Mouse (Mus musculus) CD4-positive helper T cell, adult 2 months (primary cell): Measurements from ENCODE around the gene A830031A19Rik.
A peak's percentile ranks its signal among the peaks of the same experiment; 100 is the strongest.

Experiments
- DNase-seq: peaks from one replicate; pipeline ENCODE4 v3.0.0-alpha.2; 2012; ENCODE audit warnings: low read depth, missing footprints, low spot score

Gene A830031A19Rik

DNA sequence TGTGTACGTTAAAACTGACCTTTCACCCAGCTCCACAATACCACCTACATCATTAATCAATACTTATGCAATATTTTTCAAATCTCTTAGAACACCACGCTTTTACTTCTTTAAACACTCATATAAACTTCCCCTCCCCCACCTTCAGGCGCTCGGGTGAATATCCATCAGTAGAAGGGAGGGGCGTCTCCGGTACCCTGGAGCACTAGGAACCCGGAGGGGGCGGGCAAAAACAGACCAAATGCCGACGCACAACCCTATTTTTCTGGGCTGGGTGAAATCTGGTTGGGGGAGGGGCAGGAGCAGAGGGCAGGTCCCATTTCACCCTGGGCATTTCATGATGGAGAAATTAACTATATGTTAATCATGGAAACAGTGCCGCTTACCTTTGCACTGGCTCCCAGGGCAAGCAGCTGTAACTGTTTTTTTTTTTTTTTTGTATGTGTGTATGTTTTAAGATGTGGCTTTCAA is at the start of gene A830031A19Rik:
TSS of gene A830031A19Rik (minus strand) at position 421 of the 471 bp plus-strand sequence.
- peak; percentile 5 for DNase-seq

DNA sequence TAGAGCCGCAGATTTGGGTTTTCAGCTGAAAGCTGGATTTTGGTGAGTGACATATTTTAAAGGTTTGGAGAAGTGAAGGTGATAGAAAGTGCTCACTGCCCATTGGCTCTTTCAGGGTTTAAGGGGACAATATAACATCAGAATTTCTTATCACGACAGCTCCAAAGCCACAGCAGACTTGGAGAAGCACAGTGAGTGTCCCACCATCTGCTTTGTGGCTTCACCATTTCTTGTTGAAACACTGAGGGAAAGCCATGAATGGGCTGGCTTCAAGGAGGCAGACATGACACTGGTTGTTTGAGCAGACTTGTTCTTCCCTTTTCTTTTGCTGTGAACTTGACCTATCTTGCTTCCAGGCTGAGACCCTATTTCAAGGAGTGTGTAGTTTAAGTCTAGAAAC is 49.1 kb upstream of the A830031A19Rik start:
- no peak for DNase-seq

DNA sequence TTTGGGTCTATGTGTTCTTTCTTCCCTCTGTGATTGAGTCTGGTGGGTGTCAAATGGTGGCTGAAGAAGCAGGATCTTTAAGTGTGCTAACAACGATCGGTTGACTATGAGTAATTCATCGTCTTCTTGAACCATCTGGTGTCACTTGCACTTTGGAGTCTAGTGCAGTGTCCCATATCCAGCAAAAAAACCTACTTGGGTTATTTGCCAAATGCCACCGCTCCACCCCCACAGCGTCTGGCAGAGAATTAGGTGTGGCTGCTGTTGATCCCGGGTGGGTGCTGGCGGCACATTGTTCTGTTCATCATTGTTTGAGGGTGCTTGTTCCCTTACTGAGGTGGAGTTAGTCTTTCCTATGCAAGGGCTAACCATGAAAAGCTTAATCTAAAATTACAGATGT is 48.0 kb upstream of the A830031A19Rik start:
- DNase-seq, result no peak

DNA sequence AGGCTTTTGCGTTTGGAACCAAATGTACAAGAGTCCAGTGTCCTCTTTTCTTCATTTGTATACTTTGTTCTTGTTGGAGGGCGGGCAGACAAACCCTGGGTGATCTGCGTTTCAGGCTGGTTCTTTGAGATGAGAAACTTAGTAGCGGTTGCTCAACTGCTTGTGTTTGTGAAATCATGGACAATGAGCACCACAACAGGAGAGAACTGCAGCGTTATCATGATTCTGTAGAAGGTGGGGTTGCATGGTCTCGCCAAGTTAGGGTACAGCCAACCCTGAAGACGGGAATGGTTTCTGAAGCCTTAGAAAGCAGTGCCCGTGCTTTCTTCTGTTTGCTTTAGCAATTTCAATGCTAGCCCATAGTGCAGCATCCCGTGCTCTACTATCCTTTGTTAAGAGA is 46.3 kb upstream of the A830031A19Rik start:
- no peak for DNase-seq

DNA sequence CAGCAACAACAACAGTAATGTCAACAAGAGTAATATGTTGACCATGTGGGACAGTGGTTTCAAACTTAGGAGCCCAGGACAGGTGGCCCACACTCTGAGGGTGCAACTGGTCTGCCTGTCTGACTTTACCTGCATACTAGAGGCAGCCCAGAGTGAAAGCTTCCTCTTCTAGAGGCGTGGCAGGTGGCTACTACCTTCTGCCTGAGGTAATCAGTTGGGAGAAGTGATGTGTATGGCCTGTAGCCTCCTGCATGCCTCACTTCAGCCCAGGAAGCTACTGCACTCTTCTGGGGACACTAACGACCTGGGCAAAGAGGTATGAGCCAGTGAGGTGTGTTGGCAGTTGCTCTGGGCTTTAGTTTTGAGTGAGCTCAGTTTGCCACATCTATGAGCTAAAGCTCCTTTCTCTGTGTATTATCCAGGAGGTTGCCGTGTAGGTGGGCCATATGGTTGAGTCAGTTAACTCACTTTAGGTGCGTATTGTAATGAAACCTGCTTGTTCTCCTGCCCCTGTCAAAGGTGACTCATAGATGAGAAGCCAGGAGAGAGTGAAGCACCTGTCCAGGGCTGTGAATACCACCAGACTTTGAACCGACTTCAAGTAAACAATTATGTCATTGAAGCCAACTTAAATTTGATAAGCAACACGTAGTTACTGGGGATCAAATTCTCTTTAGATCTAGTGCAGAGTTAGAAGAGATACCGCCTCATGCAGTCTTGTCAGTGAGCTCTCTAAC is 41.9 kb upstream of the A830031A19Rik start:
- DNase-seq, result no peak

DNA sequence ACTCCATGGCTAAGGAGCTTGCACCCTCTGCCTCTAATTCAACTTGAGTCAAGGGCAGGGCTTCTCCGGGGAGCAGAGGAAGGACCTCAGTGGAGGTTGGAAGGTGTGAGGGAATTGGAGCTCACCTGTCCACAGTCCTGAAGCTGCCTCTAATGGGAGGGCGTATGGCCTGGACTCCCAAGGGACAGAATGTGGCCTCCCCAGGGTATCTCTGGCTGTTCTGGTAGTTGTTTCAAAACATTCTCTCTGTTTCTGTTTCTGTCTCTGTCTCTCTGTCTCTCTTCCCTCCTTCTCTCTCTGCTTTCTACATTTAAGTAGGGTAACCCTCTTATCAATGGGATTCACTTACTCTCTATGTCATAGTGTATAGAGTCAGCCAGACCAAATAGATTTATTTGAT is 41.2 kb upstream of the A830031A19Rik start:
- DNase-seq, result no peak

DNA sequence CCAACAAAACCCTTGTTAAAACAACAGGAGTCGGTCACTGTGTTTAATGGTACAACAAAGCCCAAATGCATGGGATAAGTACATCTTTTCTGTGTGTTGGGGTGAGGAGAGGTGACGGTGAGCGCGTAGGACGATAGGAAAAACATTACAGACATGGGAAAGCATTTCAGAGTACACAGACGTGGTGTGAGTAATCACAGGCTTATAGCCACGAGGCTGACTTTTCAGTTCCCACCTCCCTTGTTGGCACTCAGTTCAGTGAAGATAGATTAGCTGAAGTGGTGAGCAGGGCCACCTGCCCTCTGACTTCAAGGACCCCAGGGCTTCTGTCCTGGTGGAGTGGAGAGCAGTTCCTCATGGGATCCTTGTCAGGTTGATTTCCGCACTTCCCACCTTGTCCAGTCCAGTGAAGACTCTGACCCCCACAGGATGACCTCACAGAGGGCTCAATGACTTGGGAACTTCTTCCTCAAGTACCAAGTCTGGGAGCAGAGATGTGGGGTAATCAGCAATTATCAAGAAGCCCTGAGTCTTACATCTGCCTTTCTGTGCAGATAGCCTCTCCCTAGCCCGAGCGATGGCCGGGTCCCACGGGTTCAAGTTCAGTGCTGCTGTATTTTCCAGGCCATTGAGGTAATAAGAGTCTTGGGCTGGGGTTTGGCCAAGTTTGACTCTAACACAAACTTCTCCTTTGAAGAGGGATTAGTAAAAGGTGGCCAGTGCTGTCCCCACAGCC is 40.3 kb upstream of the A830031A19Rik start:
- DNase-seq, result no peak

DNA sequence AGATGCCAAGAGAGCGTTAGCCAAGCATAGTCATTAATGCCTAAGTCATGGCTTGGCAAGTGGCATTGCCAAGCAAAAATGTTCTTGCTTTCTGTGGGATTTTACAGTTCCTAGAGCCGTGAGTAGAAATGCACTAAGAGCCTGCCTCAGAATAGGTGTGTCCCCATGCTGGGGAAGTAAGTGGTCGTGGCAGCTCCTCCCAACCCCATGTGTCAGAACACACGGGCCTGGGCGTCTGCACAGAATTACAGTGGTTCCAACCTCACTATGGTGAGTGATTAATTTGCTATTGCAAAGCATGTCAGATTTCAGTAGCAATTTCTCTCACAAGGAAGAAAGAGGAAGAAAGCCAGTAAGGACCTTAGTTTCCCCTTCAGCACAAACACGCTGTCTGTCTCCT is 36.9 kb upstream of the A830031A19Rik start:
- DNase-seq, result no peak

DNA sequence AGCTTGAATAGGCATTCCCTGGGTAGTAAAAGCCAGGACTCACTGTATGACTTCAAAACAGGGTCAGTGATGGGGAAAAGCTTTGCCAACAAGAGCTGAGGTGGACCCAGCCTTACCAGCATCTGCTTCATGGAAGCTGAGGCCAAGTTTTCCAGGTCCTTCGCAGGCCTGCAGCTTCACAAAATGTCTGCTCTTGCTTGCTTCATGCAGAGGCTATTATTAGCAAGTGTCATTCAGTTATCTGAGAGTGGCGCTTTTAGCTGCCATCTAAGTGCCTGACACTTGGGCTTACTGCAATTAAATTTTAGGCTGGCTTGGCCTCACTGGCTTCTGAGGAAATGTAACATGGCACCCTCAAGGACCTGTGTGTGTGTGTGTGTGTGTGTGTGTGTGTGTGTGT is 35.3 kb upstream of the A830031A19Rik start:
- no peak for DNase-seq

DNA sequence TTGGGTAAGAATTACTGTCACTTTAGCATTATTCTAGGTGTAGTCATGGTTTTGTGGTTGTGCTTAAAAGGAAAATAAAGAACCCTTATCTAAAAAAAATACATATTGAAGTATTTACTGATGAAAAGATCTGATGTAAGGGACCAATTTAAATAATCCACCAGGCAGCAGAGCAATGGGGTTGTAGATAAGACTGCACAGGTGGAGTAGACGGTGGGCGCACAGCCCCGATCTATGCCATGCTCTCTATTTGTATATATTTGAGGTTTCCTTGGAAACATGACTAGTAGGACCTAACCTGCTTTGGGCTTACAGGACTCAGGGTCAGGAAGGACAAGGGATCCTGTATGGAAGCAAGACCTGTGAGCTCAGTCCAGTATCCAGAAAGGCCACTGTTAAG is 34.5 kb upstream of the A830031A19Rik start:
- no peak for DNase-seq

DNA sequence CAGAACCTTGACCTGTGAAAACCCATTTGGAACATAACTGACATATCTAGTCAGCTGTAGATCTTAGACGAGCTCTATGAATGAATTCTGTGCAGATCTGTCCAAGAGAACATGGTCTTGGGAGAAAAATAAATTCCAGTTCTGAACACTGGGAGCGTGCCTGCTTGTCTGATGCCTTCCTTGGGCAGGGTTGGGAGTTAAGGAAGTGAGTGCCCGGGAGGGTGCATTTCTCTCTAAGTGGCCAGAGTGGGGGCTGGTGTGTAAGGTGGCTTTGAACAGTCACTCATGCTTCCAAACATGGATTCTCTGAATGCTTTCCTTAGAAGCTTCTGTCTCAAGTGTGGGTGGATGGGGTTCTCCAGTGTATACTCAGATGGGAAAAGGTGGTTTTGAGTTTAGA is 34.1 kb upstream of the A830031A19Rik start:
- no peak for DNase-seq

DNA sequence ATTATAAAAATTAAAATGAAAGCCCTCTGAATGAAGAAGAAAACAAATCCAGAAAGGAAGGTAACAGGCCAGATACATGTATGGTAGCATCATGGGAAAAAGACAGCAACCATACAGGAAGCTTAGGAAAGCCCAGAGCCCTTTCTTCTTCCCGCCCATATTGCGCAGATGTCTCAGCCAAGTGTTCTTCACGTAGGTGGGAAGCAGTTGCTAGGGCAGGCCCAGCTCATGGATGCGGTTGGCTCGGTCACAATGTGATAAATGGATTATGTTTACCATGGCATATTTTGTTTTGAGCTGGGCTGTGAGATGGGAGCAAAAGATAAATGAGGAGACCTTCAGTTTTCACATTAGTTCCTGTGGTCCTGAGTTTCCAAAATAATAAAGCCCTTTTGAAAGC is 32.6 kb upstream of the A830031A19Rik start:
- DNase-seq, result no peak

DNA sequence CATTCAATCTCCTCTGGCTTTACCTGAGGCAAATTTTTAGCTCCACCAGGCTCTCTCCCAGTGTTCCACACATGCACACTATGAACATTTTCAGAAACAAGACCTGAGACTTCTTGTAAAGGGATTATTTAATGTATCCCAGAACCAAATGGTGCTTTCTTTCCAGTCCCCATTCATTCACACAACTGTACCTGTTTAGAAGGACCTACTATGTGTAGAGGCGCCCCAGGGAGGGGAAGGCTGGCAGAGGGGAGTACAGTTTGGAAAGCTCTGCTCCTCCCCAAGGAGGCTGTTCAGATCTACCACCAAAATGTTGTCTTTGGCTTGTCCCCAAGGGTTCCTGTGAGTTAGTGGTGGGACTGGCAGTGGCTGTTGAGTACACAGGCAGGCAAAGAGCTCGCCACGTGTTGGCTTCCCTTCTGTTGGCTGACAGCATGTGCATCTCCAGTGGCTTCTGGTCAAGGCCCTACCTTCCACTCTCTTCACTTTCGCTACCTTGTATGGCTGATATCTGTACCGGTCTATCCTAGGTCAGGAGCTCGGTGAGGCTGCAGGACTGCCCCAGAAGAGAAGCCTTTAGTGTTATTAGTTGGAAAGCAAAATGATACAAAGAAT is 28.4 kb upstream of the A830031A19Rik start:
- no peak for DNase-seq

DNA sequence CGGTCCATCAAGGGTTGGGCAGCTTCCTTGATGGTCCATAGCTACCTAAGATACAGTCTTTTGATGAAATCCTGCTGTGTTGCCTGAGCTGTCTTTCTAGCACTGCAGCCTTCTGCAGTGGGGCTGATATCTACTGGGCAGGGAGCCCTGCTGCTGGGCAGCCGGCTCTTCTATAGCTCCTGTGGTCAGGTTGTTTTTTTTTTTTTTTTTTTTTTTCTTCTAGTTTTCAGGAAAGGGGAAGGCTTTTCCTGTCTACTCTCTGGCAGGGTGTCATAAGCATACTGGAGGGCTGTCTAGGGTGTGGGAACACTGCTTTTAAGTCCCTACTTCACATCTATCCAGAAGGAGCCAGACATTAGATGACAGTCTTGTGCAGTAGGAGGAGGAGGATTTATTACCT is 27.5 kb upstream of the A830031A19Rik start:
- DNase-seq, result no peak

DNA sequence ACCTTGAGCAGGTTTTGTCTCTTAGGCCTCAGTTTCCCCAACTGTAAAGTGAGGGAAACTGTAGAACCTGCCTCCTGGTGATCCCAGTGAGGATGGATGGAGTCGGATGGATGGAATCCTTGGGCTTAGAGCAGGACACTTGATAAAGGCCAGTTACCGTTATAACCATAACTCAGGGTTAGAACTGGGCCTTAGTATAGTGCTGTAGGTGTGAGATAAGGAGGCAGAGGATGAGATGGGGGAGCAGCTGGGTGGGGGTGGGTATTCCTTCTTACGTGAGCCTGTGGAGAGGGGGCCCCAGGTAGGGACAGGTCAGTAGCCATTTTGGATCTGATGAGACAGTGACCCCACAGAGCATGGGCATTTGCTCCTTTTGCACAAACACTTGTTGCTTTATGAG is 26.8 kb upstream of the A830031A19Rik start:
- DNase-seq, result no peak

DNA sequence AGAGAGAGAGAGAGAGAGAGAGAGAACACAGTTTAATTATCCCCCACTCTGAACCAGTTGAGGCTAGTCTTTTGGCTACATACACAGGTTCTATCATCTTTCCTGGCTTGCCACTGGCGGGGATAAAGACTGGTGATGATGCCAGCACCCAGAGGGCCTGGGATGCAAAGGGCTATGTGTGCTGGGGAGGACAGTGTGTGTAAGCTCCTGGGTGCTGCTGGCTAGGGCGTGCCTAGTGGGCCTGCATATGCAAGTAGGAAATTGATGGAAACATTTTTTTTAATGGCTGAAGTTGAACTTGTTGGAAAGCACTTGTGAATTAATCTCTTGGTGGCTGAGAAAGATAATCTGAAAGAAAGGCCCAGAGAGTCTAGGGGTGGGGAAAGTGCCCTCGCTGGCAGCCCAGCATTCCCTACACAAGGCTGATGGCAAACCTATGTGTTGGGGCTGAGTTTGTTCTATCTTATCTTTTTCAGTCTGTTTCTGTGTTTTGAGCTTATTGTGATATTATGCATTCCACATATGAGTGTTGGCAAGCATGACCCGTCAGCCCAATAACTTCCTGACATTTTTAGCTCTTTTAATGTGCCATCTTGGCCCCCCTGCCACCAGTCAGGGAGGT is 25.7 kb upstream of the A830031A19Rik start:
- no peak for DNase-seq

DNA sequence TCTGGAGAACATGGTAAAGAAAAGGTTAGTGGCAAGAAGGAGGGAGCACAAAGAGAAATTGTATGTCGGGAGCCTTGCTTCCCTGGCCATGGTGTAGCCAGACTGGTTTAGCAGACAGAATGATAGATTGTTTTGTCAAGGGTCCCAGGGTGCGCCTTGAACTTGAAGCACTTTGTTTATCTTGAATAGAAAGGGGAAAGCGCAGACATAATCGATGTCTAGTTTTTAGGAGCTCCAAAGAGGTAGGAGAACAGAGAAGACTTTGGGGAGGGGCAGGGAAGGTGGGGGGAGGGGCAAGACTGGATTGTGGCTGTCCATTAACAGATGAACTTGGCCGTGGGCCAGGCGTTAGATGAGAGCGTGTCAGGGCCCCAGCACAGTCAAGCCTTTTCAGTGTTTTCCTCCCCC is 25.0 kb upstream of the A830031A19Rik start:
- no peak for DNase-seq

DNA sequence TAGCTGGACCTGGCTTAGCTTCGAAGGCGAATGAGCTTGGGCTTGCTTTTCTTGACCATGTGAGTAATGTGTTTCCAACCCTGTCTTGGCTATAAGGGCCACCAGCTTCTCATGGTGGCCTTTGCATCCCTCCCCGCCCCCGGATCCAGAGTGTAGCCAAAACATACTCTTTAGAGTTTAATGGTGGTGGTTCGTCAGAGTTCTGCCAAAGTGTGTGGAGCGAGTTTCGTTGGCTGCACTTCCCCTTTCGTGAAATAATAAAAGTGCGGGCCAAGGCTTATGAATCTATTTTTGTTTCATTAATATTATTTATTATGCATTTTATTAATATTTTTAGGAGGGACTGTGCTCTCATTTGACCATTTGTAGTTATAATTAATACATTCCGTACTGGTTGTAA is 24.4 kb upstream of the A830031A19Rik start:
- DNase-seq, result no peak

DNA sequence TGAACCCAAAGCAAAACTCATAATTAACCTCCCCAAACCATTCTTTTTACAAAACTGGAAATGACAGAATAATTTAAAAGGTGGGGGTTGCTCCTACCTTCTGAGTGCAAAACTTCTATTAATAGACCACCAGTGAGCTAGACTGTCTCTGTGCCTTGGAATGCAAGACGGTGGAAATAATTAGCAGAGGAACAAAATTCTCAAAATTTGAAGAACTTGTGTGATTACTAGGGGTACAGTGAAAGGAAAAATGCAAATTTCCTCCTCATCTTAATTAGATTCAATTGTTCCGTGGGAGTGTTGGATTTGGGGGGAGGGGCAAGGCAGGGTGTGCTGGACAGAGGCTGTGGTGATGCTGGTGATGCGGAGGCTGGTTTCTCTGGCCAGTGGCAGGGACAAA is 23.8 kb upstream of the A830031A19Rik start:
- DNase-seq, result no peak

DNA sequence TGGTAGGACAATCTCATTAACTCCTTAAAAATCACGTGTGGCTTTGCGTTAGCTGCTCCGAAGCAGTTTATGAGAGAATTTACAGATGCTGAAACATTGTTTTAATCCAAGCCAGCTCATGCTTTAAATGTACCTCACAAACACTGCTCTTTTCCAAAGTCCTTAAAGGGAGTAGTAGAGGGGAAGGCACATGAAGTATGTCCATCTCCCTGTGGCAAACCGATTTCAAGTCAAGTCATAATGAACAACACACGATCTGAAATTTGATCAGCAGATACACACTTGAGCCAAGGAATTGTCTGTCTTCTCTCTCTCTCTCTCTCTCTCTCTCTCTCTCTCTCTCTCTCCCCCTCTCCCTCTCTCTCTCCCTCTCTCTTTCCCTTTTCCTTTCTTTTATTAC is 23.2 kb upstream of the A830031A19Rik start:
- no peak for DNase-seq

DNA sequence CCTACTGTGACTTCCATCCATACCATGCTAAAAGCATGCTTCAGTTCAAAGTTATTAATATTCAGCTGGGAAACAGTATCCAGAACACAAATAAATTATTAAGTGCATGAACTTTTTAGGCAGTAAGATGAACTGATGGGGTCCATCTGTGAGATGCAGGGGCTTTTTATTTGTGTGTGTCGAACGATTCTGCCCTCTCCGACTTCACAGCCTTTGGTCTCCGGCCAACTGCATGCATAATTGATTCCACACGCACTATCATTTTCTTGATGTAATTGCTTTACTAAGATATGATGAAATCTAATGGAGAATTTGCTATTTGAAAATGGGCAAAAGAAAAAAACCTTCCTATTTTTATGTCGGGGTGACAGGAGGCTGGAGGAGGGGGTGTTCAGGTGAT is 22.2 kb upstream of the A830031A19Rik start:
- DNase-seq, result no peak

DNA sequence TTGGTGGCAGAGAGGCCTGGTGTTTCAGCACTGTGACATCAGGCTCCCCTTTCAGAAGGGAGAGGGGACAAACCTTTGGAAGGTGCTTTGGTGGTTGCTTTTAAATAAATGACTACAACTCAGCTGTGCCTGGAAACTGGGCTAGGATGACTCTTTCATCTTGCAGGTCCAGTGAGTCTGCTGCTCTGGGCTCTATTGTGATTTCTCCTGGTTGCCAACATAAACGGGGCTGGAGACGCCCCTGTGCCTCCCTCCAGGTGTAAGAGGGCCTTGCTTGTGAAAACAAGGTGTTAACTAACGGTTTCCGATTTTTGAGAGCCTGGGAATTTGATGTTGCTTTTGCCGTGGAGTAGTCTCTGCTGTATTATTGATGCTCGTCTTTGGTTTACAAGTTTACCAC is 21.6 kb upstream of the A830031A19Rik start:
- no peak for DNase-seq
